Mouse (Mus musculus): ENCODE results near the gene Tbcel.
A peak's percentile ranks its signal among the peaks of the same experiment; 100 is the strongest.

The Tbcel gene

GRCm38 (mm10) chr9:42507709-42508108 lies at the start of gene Tbcel:
Gene Tbcel, minus strand, starts transcription at chr9:42507809.
- DNase-seq, result no peak

GRCm38 (mm10) chr9:42555186-42555585 lies 47.6 kb upstream of the Tbcel start:
- no peak for DNase-seq

- peak; percentile 75 to 84 for DNase-seq
Measured at GRCm38 (mm10) chr9:42550116-42550515, 42.5 kb upstream of the Tbcel start.

DNA sequence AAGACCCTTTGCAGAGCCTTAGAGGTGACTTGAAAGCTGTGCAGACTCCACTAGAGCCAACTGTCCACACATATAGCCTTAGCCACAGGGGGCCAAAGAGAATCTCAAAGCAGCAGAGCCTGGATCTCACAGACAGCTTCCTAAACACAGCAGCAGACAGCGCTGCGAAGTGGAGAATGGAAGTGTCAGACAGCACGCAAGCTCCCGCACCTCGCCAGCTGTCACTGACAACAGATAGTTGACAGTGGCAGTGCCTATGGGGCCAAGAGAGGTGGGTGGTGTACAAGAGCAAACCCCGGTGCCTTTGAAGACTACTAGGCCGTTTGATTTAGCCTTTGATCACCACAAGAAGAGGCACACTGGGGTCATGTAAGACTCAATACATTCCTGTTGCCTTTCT lies 41.4 kb upstream of the Tbcel start:
- DNase-seq, result no peak

GRCm38 (mm10) chr9:42544521-42544920 lies 36.9 kb upstream of the Tbcel start:
- DNase-seq, result no peak

- DNase-seq, result no peak
Measured at GRCm38 (mm10) chr9:42533491-42533890, 25.9 kb upstream of the Tbcel start.

DNA sequence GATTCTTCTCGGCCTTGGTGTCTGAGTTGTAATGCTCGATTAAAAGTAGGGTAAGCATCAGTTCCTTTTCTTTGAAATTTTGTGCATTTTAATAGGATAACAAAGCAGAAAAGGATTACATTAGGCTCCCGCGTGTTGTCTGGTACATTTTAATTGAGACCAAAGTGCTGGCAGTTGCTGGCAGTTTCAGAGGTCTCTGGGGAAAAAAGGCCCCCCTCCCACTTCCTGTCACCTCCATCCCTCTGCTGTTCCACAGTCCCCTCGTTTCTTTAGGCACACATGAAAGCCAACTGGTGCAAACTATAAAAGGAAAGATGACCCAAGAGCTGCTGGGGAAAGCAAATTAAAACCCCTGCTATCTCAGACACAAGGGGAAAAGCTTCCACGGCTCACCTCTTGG lies 25.4 kb upstream of the Tbcel start:
- no peak for DNase-seq

- no peak for DNase-seq
Measured at GRCm38 (mm10) chr9:42531951-42532350, 24.3 kb upstream of the Tbcel start.

DNA sequence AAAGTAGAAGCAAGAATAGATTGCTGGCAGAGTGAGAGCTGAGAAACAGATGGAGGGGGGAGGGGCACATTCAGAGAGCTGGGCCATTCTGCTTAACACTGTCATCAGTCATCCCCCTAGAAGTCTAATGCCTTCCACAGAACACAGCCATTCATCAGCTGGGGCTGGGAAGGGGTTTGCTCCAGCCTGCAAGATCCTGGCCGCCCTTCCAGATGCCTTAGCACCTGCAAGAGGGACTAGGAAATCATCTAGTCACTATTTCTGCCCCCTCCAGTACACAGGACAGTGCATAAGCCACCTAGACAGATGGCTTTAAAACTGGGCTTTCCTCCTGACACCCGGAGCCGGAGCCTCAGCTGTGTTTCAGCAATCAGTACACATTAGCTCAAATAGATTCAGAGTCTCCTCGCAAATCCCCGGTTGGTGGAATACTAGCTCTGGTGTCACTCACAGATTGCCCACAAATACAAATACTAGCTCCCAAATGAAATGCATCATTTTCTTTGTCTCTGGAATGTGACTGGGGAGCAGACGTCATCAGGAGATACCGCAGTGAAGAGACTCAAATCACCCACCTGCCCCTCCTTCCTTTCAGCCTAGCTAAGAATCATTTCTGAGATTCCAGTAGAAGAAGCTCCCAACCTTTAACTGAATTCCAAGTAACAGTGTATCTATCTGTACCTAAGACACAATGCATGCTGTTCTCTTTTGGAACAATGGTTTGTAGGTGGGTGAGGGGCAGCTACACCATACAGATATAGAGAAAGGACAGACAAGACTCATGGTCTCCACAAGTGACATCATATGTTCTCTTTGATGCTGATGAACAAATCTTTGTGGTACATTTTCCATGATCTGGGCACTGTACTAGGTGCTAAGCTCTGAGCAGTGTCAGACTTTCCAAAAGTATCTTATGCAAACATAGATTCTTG lies 22.9 kb upstream of the Tbcel start:
- DNase-seq, result peak; percentile 30 to 33

DNA sequence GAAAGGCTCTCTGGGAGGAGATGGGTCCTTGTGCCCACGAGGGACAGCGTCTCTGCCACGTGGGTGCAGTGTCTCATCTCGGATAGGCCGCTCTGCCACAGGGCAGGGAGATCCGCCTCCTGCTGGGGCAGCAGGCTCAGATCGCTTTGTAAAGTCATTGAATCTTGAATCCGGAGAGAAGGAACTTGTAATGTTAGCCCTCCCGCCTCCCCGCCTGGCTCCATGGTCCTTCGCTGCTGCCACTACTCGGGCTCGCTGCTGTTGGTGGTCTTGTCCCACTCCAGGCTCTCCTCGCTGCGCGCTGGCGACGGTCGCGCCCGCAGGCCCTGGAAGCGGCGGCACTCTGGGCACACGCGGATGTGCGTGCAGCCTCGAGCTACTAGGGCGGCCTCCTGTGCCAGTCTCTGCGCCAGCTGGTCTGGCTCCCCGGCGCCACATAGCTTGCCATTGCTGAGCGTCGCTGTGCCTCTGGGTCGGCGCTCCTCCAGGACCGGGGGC lies 13.0 kb upstream of the Tbcel start:
- DNase-seq, result peak; percentile 60 to 67

- no peak for DNase-seq
Measured at GRCm38 (mm10) chr9:42518163-42518562, 10.6 kb upstream of the Tbcel start.

- no peak for DNase-seq
Measured at GRCm38 (mm10) chr9:42513159-42513558, 5.5 kb upstream of the Tbcel start.

DNA sequence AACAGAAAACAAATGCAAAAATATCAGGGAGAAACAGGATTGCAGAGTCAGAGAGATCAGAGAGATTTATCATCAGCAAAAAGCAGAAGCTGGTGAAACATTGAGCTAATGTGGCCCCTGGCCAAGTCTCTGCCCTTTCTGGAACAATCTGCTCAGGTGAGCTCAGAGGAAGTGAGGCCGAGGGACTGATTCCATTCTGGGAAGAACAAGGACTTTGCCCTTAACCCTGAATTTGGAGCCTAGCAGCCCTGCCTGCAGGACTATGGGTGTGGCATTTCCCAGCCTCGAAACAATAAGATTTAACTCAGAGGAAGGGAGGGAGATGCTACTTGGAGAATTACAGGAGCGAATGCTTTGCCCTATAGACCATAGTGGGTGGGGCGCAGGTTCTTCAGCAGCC lies 4.7 kb upstream of the Tbcel start:
- DNase-seq, result peak; percentile 8 to 9

DNA sequence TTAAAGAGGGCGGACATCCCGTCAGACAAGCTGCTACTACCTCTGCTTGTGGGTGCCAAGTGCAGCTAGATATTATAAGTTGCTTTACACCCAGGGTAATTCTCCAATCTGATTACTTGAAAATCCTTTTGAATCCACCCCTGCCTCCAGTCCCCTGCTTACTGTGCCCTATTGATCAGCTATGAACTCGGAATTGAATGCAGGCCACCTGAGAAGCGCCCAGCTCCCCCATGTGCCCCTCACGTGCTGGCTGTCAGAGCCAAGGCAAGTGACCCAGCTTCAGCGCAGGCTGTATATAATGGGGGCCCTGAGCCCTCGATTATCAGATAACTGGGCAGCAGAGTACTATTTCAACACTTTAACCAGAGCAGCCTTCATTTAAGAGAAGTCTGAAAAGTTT lies 626 bp upstream of the Tbcel start:
- DNase-seq, result no peak

GRCm38 (mm10) chr9:42507022-42507421 lies 587 bp downstream of the Tbcel start:
- DNase-seq, result no peak

DNA sequence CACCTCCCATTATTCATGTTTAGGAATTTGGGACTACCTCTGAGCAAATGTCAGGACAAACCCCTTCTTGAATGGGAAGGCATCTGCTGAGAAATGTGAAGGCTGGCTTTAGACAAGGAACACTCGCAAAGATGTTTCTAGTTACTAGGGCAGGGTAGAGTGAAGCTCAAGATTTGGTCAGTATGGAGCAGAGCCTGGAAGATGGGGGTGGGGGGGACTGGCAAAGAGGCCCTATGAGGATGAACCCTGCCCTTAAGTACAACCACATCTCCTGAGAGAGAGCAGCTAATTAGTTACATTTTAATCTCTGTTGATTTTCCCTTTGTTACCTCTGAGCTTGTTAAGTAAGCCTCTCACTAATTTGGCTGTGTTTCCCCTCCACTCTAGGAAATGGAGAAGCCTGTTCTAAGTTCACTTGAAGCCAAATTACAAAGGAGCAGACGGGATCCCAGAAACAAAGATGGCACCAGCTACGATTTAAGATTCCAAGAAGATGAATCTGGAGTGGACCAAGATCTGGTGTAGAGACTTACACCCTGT lies 2.6 kb downstream of the Tbcel start:
- no peak for DNase-seq

GRCm38 (mm10) chr9:42504559-42504958 lies 3.0 kb downstream of the Tbcel start:
- DNase-seq, result no peak

DNA sequence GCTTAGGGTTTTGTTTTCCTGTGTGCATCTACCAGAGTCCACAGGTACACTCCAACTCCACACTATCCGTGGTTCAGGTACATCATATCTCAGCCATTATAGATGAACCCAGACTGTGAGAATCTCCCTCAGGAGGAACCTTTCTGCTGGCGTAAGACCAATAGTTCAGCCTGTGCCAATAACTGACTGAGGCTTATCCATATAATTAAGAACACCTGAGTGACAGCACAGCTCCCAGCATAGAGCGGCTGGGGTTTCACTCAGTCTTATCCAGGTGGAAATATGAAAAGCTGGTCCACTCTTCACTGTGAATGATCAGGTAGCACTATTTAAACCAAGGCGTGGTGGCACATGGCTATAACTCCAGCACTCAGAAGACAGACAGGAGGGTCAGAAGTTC lies 3.9 kb downstream of the Tbcel start:
- DNase-seq, result no peak

GRCm38 (mm10) chr9:42496296-42496695 lies 11.3 kb downstream of the Tbcel start:
- DNase-seq, result no peak

GRCm38 (mm10) chr9:42491780-42492179 lies 15.8 kb downstream of the Tbcel start:
- no peak for DNase-seq

GRCm38 (mm10) chr9:42490589-42491382 lies 16.8 kb downstream of the Tbcel start:
- DNase-seq, result peak; percentile 35 to 37

- DNase-seq, result no peak
Measured at GRCm38 (mm10) chr9:42488071-42488470, 19.5 kb downstream of the Tbcel start.

- DNase-seq, result no peak
Measured at GRCm38 (mm10) chr9:42486913-42487312, 20.7 kb downstream of the Tbcel start.

Data from cerebellum, adult 18-20 months (tissue).